Mouse (Mus musculus): ENCODE measurements around the gene Lman2l. TPM values are rescaled to one million over a fixed set of nuclear protein-coding genes. Genes with fewer than 3 reads are reported as not detected.

The Lman2l gene
- polyA plus RNA-seq (2015; fragmentation: Nextera tagmentation; extraction: Ambion mirVana) = 54.0 and 61.4 TPM in 2 replicates

DNA sequence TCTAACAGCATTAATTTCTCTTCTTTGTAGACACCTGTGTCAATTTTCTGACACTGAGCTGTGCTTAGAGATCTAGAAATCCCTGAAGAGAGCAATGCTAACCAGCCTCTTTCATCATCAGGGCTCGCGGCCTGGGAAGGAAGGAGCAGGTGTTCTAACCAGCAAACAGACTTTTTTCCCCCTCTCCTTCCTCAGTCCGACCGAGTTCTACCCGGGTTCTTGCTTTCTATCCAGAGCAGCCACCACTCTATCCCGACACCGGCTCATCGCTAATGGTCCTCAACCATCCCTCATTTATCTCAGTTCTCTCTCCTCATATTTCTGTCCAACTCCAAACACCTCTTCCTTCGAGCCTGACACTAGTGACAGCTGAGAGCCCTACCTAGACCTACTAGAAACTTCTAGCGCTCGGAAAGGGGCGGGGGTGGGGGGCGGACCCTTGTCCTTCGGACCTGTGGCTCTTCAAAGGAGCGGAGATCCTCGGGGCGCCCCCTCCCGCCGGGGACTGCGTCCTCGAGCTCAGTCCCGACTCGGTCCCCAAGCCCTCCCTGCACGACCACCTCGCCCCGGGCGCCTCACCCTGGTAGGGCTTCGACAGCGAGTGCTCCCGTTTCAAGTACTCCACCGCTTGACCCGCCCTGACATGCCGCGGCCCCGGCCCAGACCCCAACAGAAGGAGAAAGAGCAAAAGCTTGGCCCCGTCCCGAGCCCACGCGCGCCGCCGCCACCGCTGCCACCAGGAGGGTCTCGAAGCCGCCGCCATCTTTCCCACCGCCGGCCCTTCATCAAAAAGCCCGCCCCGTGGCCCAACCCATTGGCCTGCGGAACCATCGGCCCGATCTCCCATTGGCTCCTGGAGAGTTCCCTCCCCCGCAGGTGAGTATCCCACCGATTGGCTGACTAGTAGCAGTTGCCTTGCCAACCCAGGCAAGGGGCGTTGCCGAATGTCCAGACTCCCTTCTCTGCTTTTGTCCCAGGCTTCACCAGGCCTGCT, at the start of gene Lman2l:
TSS of gene Lman2l (minus strand) at position 801 of the 994 bp plus-strand sequence.
- peak; percentile 99 for ATAC-seq (ENCODE audit: low FRiP score, low TSS enrichment)
- WGBS = under 1% methylated on average over 49 of the region's 57 CpGs
- peaks cover 8% of the 10 kb centered on the region for H3K4me1 ChIP-seq (ENCODE audit: insufficient read depth, low read length)
- H3K9me3 ChIP-seq (ENCODE audit: low read length) = no peaks in the 10 kb centered on the region
- no peaks in the 10 kb centered on the region for H3K36me3 ChIP-seq (ENCODE audit: insufficient read depth, low read length)
- peak within 1 kb of the TSS; percentile 85 for H3K4me2 ChIP-seq (replicated peaks; ENCODE audit: low read depth, low read length)
- peak within 1 kb of the TSS; percentile 84 for H3K4me3 ChIP-seq (ENCODE audit: low read length)
- H3K9ac ChIP-seq (replicated peaks; ENCODE audit: low read length) = peak within 1 kb of the TSS; percentile 85
- H3K27ac ChIP-seq (ENCODE audit: low read length) = peak within 1 kb of the TSS; percentile 81
- H3K27me3 ChIP-seq (ENCODE audit: insufficient read depth, low read length) = no peaks in the 10 kb centered on the region

DNA sequence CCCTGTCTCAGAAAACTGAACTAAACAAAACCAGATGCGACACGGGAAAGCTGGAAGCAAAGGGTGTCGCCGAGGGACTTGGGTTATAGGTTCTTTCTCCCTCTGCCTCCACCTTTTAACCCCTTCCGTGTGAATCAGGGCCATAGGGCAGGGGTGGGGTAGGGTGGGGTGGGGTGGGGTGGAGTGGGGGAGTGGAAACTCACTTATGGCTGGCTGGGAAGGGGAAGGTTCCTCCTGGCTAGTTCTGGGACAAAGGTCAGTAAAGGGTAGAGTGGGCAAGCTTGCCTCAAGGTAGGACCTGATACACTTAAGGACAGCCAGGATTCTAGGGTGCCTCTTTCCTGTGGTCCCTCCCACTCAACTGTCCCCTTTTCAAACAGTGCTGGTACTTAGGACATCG, 48.2 kb upstream of the Lman2l start:
- no peak overlapping the region for H3K27ac ChIP-seq (ENCODE audit: low read length)
- ATAC-seq (ENCODE audit: low FRiP score, low TSS enrichment) = no peak
- WGBS = 58% methylated on average over 6 of the region's 6 CpGs

DNA sequence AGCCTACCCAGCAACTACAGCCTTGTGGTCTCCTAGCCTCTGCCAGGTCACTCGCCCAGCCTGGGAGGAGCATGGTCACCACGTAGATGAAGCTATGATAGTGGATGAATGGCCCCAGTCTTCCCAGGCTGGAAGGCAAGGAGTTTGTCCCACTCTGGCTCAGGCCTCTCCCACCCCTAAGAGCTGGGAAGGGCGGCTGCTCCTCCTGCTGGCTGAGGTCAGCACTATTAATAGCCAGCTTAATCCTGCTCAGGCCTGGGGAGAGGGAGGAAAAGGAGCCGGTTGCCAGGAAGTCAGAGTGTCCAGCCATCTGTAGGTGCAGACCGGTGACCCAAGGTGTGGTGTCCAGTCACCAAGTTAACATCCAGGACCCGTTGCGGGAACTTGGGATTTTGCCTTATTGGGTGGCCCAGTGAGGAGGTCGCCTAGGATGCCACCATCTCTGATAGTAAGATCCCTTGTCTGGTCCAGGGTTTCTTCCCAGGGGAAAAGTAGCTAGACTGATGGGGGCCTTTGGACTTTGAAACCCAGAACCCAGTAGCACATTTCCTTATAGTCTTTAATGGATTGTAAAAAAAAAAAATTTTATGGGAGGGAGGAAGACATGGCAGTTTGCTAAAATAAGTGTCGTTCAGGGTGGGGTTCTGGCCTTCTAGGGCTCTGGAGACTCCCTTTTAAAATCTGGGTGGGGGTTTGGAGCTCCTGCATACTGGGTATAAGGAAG, 47.5 kb upstream of the Lman2l start:
- Histone ChIP-seq H3K4me1 (ENCODE audit: insufficient read depth, low read length) (peaks cover 3% of the 10 kb centered on the region; the same call in 1 of the 2 replicates), H3K4me2 (replicated peaks; ENCODE audit: low read depth, low read length) (no peak overlapping the region), H3K4me3 (ENCODE audit: low read length) (no peak overlapping the region), H3K27ac (ENCODE audit: low read length) (no peak overlapping the region), H3K36me3 (ENCODE audit: insufficient read depth, low read length) (no peaks in the 10 kb centered on the region), H3K9ac (replicated peaks; ENCODE audit: low read length) (no peak overlapping the region; the same call in 1 of the 2 replicates), H3K27me3 (ENCODE audit: insufficient read depth, low read length) (no peaks in the 10 kb centered on the region), H3K9me3 (ENCODE audit: low read length) (no peaks in the 10 kb centered on the region)
- ATAC-seq (ENCODE audit: low FRiP score, low TSS enrichment) = peak; percentile 94
- WGBS = 28% methylated on average over 9 of the region's 9 CpGs

More for the DNA sequence above, 48.2 kb upstream of the Lman2l start:
- H3K27me3 ChIP-seq (ENCODE audit: insufficient read depth, low read length) = no peaks in the 10 kb centered on the region
- no peak overlapping the region for H3K4me2 ChIP-seq (replicated peaks; ENCODE audit: low read depth, low read length)
- H3K9me3 ChIP-seq (ENCODE audit: low read length) = no peaks in the 10 kb centered on the region
- no peaks in the 10 kb centered on the region for H3K36me3 ChIP-seq (ENCODE audit: insufficient read depth, low read length)
- no peak overlapping the region for H3K9ac ChIP-seq (replicated peaks; ENCODE audit: low read length)
- peaks cover 3% of the 10 kb centered on the region; the same call in 1 of the 2 replicates for H3K4me1 ChIP-seq (ENCODE audit: insufficient read depth, low read length)
- no peak overlapping the region for H3K4me3 ChIP-seq (ENCODE audit: low read length)

DNA sequence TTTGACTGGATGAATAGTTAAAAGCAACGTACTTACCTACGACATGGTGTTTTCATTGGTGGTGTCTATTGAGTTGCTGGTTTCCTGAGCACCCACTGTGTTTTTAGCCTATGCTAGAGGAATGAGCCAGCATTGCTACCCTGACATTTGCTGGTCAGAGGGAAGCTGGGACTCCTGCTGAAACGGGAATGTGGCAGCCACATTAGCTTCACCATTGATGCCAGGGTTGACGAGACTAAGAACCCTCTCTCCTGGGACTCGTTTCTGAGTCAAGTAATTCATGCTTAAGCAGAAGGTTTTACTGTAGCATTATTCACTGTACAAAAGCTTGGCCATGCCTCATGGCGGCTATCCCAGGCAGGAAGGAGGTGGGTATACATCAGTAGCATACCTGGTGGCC, 44.6 kb upstream of the Lman2l start:
- WGBS = 84% methylated on average over 6 of the region's 6 CpGs

DNA sequence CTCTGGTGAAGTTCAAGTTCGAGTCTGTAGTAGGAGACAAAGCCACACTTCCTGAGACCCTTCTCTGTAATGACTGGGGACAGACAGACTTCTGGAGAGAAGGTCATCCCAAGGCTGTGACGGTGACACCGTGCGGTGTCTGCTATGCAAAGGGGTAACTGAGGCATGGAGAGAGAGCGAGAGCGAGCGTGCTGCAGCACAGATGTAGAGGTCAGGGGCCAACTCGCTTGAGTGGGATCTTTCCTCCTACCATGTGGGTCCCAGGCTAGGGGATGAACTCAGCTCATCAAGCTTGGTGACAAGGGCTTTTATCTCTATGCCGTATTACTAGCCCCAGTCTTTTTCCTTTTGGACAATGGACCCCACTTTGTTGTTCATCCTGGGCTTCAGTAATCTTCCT, 42.0 kb upstream of the Lman2l start:
- H3K36me3 ChIP-seq (ENCODE audit: insufficient read depth, low read length) = no peaks in the 10 kb centered on the region
- peak; percentile 18; the same call in 1 of the 2 replicates for ATAC-seq (ENCODE audit: low FRiP score, low TSS enrichment)
- H3K4me1 ChIP-seq (ENCODE audit: insufficient read depth, low read length) = peaks cover 10% of the 10 kb centered on the region; the same call in 1 of the 2 replicates
- H3K9ac ChIP-seq (replicated peaks; ENCODE audit: low read length) = no peak overlapping the region
- no peak overlapping the region for H3K27ac ChIP-seq (ENCODE audit: low read length)
- H3K4me2 ChIP-seq (replicated peaks; ENCODE audit: low read depth, low read length) = no peak overlapping the region
- H3K27me3 ChIP-seq (ENCODE audit: insufficient read depth, low read length) = no peaks in the 10 kb centered on the region
- no peaks in the 10 kb centered on the region for H3K9me3 ChIP-seq (ENCODE audit: low read length)
- no peak overlapping the region for H3K4me3 ChIP-seq (ENCODE audit: low read length)
- WGBS = 44% methylated on average over 9 of the region's 9 CpGs

More for the DNA sequence above, 44.6 kb upstream of the Lman2l start:
- Histone ChIP-seq H3K4me3 (ENCODE audit: low read length) (no peak overlapping the region), H3K4me2 (replicated peaks; ENCODE audit: low read depth, low read length) (no peak overlapping the region), H3K27ac (ENCODE audit: low read length) (no peak overlapping the region), H3K9me3 (ENCODE audit: low read length) (no peaks in the 10 kb centered on the region), H3K27me3 (ENCODE audit: insufficient read depth, low read length) (no peaks in the 10 kb centered on the region), H3K36me3 (ENCODE audit: insufficient read depth, low read length) (no peaks in the 10 kb centered on the region), H3K9ac (replicated peaks; ENCODE audit: low read length) (no peak overlapping the region), H3K4me1 (ENCODE audit: insufficient read depth, low read length) (peaks cover 10% of the 10 kb centered on the region; the same call in 1 of the 2 replicates)
- no peak for ATAC-seq (ENCODE audit: low FRiP score, low TSS enrichment)

DNA sequence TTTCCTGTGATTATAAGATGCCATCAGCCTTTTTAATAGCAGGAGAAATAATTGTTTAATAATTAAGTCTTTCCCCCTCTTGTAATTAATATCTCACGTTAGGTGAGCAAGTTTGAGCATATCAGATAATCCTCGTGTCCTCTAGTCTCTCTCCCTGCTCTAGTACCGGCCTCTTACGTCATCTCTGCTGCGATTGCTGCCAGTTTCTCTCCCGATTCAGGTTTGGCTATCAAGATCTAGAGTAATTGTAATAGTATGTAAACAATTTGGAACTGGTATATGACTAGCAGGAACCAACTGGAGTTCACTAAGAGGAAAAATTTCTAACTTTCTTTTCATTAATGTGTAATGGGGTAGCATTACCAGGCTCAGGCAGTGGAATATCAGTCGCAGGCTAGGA, 40.0 kb upstream of the Lman2l start:
- Histone ChIP-seq H3K4me2 (replicated peaks; ENCODE audit: low read depth, low read length) (no peak overlapping the region), H3K9me3 (ENCODE audit: low read length) (no peaks in the 10 kb centered on the region), H3K27ac (ENCODE audit: low read length) (no peak overlapping the region), H3K27me3 (ENCODE audit: insufficient read depth, low read length) (no peaks in the 10 kb centered on the region), H3K36me3 (ENCODE audit: insufficient read depth, low read length) (no peaks in the 10 kb centered on the region), H3K4me3 (ENCODE audit: low read length) (no peak overlapping the region), H3K9ac (replicated peaks; ENCODE audit: low read length) (no peak overlapping the region), H3K4me1 (ENCODE audit: insufficient read depth, low read length) (peaks cover 18% of the 10 kb centered on the region)
- ATAC-seq (ENCODE audit: low FRiP score, low TSS enrichment) = no peak
- 76% methylated on average over 7 of the region's 7 CpGs for whole genome bisulfite sequencing

DNA sequence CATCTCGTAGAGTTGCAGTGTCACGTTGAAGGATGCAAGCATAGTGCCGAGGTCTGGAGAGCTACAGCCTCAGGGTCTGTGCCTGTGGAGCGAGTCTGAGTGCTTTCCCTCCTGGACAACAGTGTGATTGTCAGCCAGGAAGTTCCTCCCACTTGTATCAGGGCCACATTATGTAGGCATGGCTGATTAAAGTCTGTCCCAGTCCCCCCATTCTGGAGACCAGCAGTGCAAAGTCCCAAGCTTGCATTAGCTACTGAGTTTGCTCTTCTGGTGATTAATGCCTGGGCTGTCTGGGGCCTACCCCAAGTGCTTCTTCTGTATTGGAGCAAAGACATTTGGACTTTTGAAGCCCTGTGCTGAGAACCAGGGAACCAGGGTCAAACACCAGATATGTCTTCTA, 38.8 kb upstream of the Lman2l start:
- no peaks in the 10 kb centered on the region for H3K36me3 ChIP-seq (ENCODE audit: insufficient read depth, low read length)
- ATAC-seq (ENCODE audit: low FRiP score, low TSS enrichment) = no peak
- no peak overlapping the region for H3K9ac ChIP-seq (replicated peaks; ENCODE audit: low read length)
- no peaks in the 10 kb centered on the region for H3K27me3 ChIP-seq (ENCODE audit: insufficient read depth, low read length)
- H3K4me1 ChIP-seq (ENCODE audit: insufficient read depth, low read length) = peaks cover 28% of the 10 kb centered on the region
- no peak overlapping the region for H3K27ac ChIP-seq (ENCODE audit: low read length)
- no peak overlapping the region for H3K4me2 ChIP-seq (replicated peaks; ENCODE audit: low read depth, low read length)
- no peaks in the 10 kb centered on the region for H3K9me3 ChIP-seq (ENCODE audit: low read length)
- H3K4me3 ChIP-seq (ENCODE audit: low read length) = no peak overlapping the region
- WGBS = 57% methylated on average over 4 of the region's 4 CpGs

DNA sequence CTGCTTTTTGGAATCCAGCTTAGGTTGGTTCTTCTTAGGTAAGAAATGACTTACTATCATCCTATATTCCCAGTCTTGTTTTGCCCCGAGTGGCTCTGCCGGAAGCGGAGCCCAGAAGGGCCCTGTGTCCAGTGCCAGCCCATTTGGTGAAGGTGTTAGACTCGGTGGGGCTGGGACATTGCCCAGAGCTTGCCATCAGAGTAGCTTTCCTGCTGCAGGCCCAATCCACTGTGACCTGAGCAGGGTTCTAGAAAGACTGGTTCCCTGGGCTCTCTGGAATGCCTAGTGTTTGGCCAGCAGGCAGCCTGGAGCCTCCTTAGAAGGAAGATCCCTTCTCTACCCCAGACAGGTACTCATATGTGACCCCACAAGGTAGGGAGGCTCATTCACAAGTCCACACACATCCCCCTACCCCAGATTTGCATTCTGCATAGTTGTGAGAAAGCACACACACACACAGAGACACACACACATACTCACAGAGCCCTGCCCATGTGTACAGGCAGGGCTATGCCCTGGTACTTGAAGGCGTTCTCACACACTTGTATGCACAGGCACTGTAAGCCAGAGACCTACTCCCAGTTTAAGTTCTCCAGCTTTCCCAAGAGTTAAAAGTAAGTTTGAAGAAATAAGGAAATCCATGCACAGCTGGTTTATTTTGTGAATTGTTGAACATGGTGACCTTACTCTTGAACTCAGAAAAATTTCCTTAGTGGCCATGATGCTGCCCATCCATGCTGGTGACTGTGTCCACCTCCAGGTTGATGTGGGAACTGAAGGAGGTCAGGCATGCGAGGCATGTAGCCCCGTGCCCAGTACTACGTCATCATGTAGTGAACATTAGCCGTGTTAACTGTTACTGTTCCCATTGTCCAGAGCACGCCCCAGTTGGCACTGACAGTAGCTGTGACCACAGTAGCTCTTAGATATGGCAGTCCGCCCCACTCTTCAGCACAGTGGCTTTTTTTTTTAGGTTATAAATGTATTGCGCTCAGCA, 35.1 kb upstream of the Lman2l start:
- Histone ChIP-seq H3K36me3 (ENCODE audit: insufficient read depth, low read length) (no peaks in the 10 kb centered on the region), H3K9me3 (ENCODE audit: low read length) (no peaks in the 10 kb centered on the region), H3K27me3 (ENCODE audit: insufficient read depth, low read length) (no peaks in the 10 kb centered on the region), H3K4me3 (ENCODE audit: low read length) (no peak overlapping the region), H3K9ac (replicated peaks; ENCODE audit: low read length) (no peak overlapping the region), H3K4me2 (replicated peaks; ENCODE audit: low read depth, low read length) (no peak overlapping the region), H3K27ac (ENCODE audit: low read length) (0 out of 2 replicates have a peak overlapping the region, but pooled peaks have one; percentile 25), H3K4me1 (ENCODE audit: insufficient read depth, low read length) (peaks cover 56% of the 10 kb centered on the region)
- ATAC-seq (ENCODE audit: low FRiP score, low TSS enrichment) = 0 out of 2 replicates have a peak, but pooled peaks have one; percentile 36
- 68% methylated on average over 12 of the region's 12 CpGs for WGBS

DNA sequence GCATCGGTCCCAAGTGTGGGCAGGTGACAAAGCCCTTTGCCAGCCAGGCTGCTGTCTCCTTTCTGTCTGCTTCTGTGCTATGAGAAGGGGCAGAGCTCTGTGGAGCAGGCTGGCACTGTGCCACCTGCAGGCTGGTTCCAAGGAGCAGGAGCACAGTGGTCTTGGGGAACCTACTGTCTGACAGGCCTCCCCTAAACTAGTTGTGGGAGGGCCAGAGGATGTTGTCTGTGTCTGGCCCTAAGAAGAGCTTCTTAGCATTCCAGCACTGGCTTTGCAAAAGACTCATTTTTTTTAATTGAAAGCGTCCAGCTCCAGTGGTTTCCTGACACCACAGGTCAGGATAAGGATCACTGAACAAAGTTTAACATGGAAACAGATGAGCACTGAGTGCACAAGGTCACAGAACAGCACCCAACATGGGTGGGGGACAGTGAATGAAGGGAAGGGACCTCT, 33.3 kb upstream of the Lman2l start:
- Histone ChIP-seq H3K9ac (replicated peaks; ENCODE audit: low read length) (no peak overlapping the region), H3K4me2 (replicated peaks; ENCODE audit: low read depth, low read length) (no peak overlapping the region), H3K36me3 (ENCODE audit: insufficient read depth, low read length) (no peaks in the 10 kb centered on the region), H3K4me1 (ENCODE audit: insufficient read depth, low read length) (peaks cover 69% of the 10 kb centered on the region), H3K27ac (ENCODE audit: low read length) (0 out of 2 replicates have a peak overlapping the region, but pooled peaks have one; percentile 19), H3K4me3 (ENCODE audit: low read length) (no peak overlapping the region), H3K9me3 (ENCODE audit: low read length) (no peaks in the 10 kb centered on the region), H3K27me3 (ENCODE audit: insufficient read depth, low read length) (no peaks in the 10 kb centered on the region)
- peak; percentile 62 for ATAC-seq (ENCODE audit: low FRiP score, low TSS enrichment)
- WGBS = 22% methylated on average over 2 of the region's 2 CpGs
